Mouse (Mus musculus): ENCODE data around the gene Klhl10.

- no peak for TF ChIP-seq POLR2A (IDR thresholded peaks at IDR 0.05; ENCODE audit: extremely low read depth, insufficient read depth, low read length)
- no peak for TF ChIP-seq CTCF (IDR thresholded peaks at IDR 0.05; ENCODE audit: low read depth, low read length)
These were observed 37.2 kb upstream of the Klhl10 start for GRCm38 (mm10) chr11:100404456-100405074.

Measured in liver, adult 2 months (tissue).